Mouse (Mus musculus) layer of hippocampus, adult 2 months (tissue): Measurements from ENCODE around the gene Gzme. TPM values are rescaled to one million over a fixed set of nuclear protein-coding genes. Genes with fewer than 3 reads are reported as not detected.
"Not testable (repeated sequence)": the region's sequence is repeated elsewhere in the genome, so short reads cannot be mapped to it uniquely, and the experiment has no call there.

Experiments
- DNase-seq, 2 experiments: peaks; one replicate each; pipeline ENCODE4 v3.0.0; 2022; ENCODE audit warnings: low spot score in 2 of 2
- H3K27ac ChIP-seq: fragments of 200-600 bp; 2 replicates; pipeline ENCODE4 v1.8.1; 2022
- H3K4me3 ChIP-seq: fragments of 200-600 bp; 2 replicates; pipeline ENCODE4 v1.8.1; 2022; ENCODE audit warnings: mild to moderate bottlenecking
- CTCF ChIP-seq: fragments of 200-600 bp; conservative IDR thresholded peaks from 2 replicates; pipeline ENCODE4 v1.8.1; 2022; ENCODE audit warnings: antibody characterized with exemption, mild to moderate bottlenecking, moderate library complexity
- long read RNA-seq, 2 experiments: library from polyadenylated mRNA; stranded (forward); transcript quantifications; one replicate each; pipeline ENCODE4 v2.0.0; 2021; ENCODE audit warnings: borderline mapping rate in 2 of 2
- total RNA-seq, 2 experiments: library from RNA; stranded (reverse); gene quantifications; 2 replicates each; pipeline ENCODE4 v1.2.3; 2021

Gene Gzme
- not detected for total RNA-seq
- long read RNA-seq, experiment 1, result 0 reads
- long read RNA-seq, experiment 2, result 0 reads

DNA sequence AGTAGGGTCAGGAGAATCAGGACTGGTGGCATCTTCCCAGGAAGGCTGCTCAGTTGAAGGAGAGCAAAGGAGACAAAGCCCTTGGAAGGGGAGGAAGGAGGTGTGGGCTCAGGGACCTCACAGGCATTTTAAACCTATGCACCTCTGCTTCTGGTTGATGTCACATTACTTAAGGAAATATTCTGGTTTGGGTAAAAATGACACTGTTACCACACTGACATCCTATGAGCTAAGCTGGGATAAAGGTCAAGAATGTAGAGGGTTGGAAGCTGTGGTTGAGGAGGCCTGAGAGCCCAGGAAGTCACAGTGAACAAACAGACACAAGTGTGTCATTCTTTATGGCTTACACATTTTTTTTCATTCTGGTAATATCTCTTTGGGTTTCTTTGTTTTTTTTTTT, at the start of gene Gzme:
Gene Gzme (minus strand): TSS at position 101 of the 400 bp plus-strand sequence.
- DNase-seq, result no peak
- Histone ChIP-seq H3K4me3 (no peak within 1 kb of the TSS), H3K27ac (no peak within 1 kb of the TSS)
- no peak for TF ChIP-seq CTCF

DNA sequence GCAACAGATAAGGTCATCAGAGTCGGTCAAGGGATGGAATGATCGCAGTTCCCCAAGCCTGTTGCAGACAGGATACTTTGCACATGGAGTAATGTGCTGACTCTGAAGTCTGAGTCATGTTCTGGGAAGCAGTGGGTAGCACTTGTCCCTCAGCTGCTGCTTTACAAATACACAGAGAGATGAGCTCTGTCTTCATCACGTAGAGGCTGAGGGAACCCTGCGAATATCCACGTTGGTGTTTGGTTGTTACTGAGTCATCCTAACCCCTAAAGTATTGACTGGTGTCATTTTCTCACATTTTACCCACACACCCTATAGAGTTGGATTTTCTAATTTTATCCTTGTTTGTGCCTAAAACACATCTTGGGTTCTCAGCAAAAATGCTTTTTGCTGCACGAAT, 47.6 kb upstream of the Gzme start:
- Histone ChIP-seq H3K27ac (peak overlapping the region; percentile 7; the same call in 1 of the 2 replicates), H3K4me3 (no peak overlapping the region)
- DNase-seq, result peak in 1 of 2 experiments; percentile 44
- no peak for TF ChIP-seq CTCF

- no peak for TF ChIP-seq CTCF
These were observed 41.7 kb upstream of the Gzme start for GRCm38 (mm10) chr14:56162109-56162508.

DNA sequence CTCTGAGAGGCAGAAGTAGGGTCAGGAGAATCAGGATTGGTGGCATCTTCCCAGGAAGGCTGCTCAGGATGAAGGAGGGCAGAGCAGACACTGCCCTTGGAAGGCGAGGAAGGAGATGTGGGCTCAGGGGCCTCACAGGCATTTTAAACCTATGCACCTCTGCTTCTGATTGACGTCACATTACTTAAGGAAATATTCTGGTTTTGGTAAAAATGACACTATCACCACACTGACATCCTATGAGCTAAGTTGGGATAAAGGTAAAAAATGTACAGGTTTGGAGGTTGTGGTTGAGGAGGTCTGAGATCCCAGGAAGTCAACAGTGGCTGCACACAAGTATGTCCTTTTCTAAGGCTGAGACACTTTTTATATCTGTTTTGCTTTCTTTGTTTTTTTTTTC, 39.1 kb upstream of the Gzme start, which contains the start of gene Gzmg:
Gene Gzmg (minus strand): TSS at position 101 of the 400 bp plus-strand sequence.
- H3K4me3 ChIP-seq, H3K27ac ChIP-seq, DNase-seq: not testable (repeated sequence)

More at GRCm38 (mm10) chr14:56162109-56162508, 41.7 kb upstream of the Gzme start:
- DNase-seq, result no peak
- H3K4me3 ChIP-seq, result no peak overlapping the region
- H3K27ac ChIP-seq, result no peak overlapping the region

DNA sequence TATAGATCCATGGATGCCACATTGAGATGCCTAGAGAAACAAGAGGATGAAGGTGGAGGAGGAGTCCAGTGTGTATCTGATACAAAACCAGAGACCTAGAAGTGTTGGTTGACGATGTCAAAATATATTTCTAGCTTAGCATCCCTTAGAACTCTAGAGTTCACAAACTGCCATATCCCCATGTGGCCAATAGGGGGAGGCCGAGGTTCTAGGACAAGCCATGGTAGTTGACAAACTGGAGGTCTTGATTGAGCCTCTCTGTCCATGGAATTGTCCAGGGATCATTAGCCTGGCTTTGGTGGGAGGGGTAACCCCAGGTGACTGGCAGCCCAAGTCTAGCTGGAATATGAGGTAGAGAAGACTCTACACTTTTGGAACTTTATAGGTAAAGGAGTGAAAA, 34.9 kb upstream of the Gzme start:
- no peak overlapping the region for H3K4me3 ChIP-seq
- no peak for DNase-seq
- no peak overlapping the region for H3K27ac ChIP-seq
- peak; percentile 62 for TF ChIP-seq CTCF

- DNase-seq, H3K4me3 ChIP-seq, H3K27ac ChIP-seq: not testable (repeated sequence)
These were observed 13.2 kb upstream of the Gzme start for GRCm38 (mm10) chr14:56133675-56134074.

DNA sequence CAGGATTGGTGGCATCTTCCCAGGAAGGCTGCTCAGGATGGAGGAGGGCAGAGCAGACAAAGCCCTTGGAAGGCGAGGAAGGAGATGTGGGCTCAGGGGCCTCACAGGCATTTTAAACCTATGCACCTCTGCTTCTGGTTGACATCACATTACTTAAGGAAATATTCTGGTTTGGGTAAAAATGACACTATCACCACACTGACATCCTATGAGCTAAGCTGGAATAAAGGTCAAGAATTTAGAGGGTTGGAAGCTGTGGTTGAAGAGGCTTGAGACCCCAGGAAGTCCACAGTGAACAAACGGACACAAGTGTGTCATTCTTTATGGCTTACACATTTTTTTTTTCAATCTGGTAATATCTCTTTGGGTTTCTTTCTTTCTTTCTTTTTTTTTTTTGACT, 12.1 kb upstream of the Gzme start, which contains the start of gene Gzmd:
Gene Gzmd (minus strand): TSS at position 101 of the 400 bp plus-strand sequence.
- not testable (repeated sequence) for H3K27ac ChIP-seq, H3K4me3 ChIP-seq, DNase-seq

GRCm38 (mm10) chr14:56128341-56128740, 7.9 kb upstream of the Gzme start:
- peak; percentile 61 for TF ChIP-seq CTCF
- no peak overlapping the region for H3K27ac ChIP-seq
- no peak for DNase-seq
- H3K4me3 ChIP-seq, result no peak overlapping the region

DNA sequence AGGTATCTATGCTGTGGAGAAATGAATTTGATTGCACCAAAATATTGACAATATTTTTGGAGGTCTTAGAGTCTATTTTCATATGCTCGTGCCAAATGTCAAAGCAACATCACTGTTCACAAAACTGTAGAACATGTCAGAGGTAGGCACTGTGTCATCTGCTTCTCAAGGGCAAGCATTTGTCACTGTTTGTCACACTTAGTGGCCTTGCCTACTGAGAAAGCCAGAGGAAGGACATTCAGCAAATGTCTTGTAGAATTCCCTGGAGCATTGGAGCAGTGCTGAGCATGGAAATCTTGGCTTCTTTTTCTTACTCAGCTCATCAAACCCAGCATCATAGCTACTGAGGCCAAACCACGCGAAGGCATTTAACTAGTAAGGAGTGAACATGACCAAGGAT, 3.1 kb upstream of the Gzme start:
- DNase-seq, result no peak
- no peak for TF ChIP-seq CTCF
- no peak overlapping the region for H3K4me3 ChIP-seq
- H3K27ac ChIP-seq, result no peak overlapping the region

DNA sequence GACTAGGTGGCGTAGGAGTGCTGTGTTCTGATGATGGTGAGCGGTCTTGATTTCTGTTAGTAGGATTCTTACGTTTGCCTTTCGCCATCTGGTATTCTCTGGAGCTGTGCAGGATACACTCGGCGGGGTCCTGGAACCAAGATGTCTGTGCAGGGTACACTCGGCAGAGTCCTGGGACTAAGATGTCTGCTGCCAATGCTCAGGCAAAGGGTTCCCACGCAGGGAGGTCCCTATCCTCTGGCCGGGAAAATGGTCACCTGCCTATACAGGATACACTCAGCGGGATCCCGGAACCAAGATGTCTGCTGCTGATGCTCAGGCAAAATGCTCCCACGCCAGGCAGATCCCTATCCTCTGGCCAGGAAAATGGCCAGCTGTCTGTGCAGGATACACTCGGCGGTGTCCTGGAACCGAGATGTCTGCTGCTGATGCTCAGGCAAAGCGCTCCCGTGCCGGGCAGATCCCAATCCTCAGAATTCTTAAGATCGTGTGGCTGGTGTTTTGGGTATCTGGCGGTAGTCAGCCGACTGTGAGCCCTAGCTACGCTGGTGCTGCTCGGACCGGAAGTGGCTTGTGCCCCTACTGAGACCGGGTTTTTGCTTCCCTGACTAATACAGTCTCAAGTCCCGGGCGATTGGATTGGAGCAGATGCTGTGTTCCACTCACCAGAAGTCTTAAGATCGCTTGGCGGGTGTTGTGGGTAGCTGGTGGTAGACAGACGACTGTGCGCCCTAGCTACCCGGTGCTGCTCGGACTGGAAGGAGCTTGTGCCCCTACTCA, 4.7 kb downstream of the Gzme start:
- H3K4me3 ChIP-seq, DNase-seq, H3K27ac ChIP-seq: not testable (repeated sequence)

DNA sequence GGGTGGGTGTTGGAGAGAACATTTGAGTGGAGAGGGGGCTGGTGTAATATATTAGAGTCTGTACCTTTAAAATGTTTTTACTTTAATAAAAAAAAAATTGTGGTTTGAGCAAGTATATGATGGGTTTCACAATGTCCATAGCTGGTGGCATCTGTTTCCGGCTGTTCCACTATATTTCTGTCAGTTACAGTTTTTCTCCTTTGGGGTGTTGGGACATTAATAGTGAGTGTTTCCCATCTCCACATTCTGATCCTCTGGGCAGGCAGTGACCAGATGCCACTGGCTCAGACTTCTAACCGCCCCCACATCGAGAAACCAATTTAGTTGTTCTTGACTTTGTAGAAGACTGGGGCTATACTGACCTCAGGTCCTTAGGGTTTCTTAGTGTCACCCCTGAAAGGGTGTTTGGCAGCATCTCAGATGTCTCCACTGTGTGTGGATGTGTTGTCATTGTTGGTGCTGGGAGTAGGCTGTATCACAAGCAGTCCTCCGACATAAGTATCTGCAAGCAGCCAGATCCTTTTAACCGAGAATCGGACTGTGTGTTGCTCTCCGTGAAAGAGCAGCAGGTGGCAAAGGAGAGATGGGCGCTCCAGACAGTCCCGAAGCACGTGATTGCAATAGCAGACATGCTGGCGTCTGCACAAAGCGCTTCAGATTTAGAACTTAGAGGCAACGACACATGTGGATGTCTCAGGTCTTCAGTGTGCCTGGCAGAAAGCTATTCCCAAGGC, 14.8 kb downstream of the Gzme start:
- Histone ChIP-seq H3K27ac (no peak overlapping the region), H3K4me3 (no peak overlapping the region; the same call in 1 of the 2 replicates)
- TF ChIP-seq CTCF, result no peak
- DNase-seq, result no peak

DNA sequence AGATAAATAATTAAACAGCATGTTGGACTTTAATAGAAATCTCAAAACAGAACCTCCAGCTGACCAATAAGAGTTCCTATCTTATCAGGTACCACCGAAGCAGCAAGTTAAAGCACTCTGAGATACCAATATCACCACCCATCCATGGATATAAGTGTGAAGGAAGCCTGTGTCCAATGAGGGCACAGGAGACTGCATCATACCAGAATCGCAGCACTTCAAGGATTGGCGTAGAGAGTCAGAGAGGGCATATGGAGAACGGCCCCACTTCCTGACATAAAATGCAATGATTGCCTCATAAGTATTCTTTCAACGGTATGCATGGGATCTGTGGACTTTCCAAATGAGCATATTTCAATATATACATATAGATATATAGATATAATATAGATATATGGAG, 15.4 kb downstream of the Gzme start:
- no peak for TF ChIP-seq CTCF
- Histone ChIP-seq H3K4me3 (no peak overlapping the region), H3K27ac (no peak overlapping the region)
- no peak for DNase-seq

DNA sequence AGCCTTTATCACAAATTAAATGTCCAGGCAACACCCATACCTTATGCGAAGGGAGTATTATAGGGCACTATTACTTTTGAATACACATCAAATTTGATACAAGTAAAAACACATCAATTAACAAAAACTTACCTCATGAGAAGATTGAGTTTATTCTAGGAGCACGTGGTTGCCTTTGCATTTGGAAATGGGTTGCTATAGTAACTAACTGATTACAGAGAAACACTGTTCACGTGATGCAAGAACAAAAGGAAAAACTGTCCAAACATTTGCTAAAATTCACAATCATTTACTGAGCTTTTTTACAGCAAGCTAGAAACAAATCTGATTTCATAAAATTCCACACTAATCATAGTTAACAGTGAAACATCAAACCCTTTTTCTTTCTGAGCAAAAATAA, 17.0 kb downstream of the Gzme start:
- 0 out of 2 replicates have a peak overlapping the region, but pooled peaks have one; percentile 28 for H3K27ac ChIP-seq
- TF ChIP-seq CTCF, result no peak
- no peak overlapping the region for H3K4me3 ChIP-seq
- DNase-seq, result no peak

- no peak within 1 kb of the TSS for H3K4me3 ChIP-seq
- no peak for DNase-seq
- no peak for TF ChIP-seq CTCF
- H3K27ac ChIP-seq, result 0 out of 2 replicates have a peak within 1 kb of the TSS, but pooled peaks have one; percentile 28
These were observed 18.0 kb downstream of the Gzme start, which contains the start of gene Ctsg for GRCm38 (mm10) chr14:56102386-56102785. Gene Ctsg (minus strand): TSS chr14:56102574.
